Mouse (Mus musculus) myocyte (in vitro differentiated cells): Measurements from ENCODE around the gene Kpnb1. TPM values are rescaled to one million over a fixed set of nuclear protein-coding genes. Genes with fewer than 3 reads are reported as not detected.

Experiments used
- H3K27me3 ChIP-seq: one replicate; pipeline ENCODE4 v1.6.1; 2011; ENCODE audit not compliant: control insufficient read depth, insufficient read depth, insufficient read length
- H3K36me3 ChIP-seq: one replicate; pipeline ENCODE4 v1.6.1; 2011; ENCODE audit not compliant: control insufficient read depth, insufficient read depth
- H3K4me2 ChIP-seq: one replicate; pipeline ENCODE4 v1.6.1; 2011; ENCODE audit warnings: low read depth, control low read depth
- H3K4me3 ChIP-seq: one replicate; pipeline ENCODE4 v1.5.1; 2011; ENCODE audit warnings: mild to moderate bottlenecking, control low read depth, moderate library complexity
- H3K79me2 ChIP-seq: one replicate; pipeline ENCODE4 v1.6.1; 2011; ENCODE audit not compliant: control insufficient read depth, insufficient read depth
- H3ac ChIP-seq: one replicate; pipeline ENCODE4 v1.6.1; 2011; ENCODE audit not compliant: control insufficient read depth, insufficient read length
- CEBPB ChIP-seq: IDR thresholded peaks from 2 replicates; pipeline ENCODE4 v1.6.1; 2011; ENCODE audit warnings: mild to moderate bottlenecking, moderate library complexity; ENCODE audit not compliant: poor library complexity, insufficient read depth, severe bottlenecking
- E2F4 ChIP-seq: IDR thresholded peaks from one replicate; pipeline ENCODE4 v1.6.1; 2011; ENCODE audit warnings: mild to moderate bottlenecking, control low read depth, moderate library complexity; ENCODE audit not compliant: insufficient read depth
- MAX ChIP-seq: IDR thresholded peaks from one replicate; pipeline ENCODE4 v1.6.1; 2011; ENCODE audit warnings: low read depth, mild to moderate bottlenecking, control low read depth
- MYOD1 ChIP-seq, 3 experiments: IDR thresholded peaks; one replicate each; pipeline ENCODE4 v1.6.1; 2011; ENCODE audit warnings: control low read depth in 2 of 3, low read depth in 2 of 3, mild to moderate bottlenecking in 2 of 3, moderate library complexity in 1 of 3; ENCODE audit not compliant: insufficient read length in 2 of 3, control insufficient read depth in 1 of 3
- MYOG ChIP-seq, 3 experiments: IDR thresholded peaks; one replicate each; pipeline ENCODE4 v1.6.1; 2011; ENCODE audit warnings: control low read depth in 2 of 3, low read depth in 2 of 3, mild to moderate bottlenecking in 2 of 3; ENCODE audit not compliant: insufficient read length in 2 of 3, control insufficient read depth in 1 of 3, insufficient read depth in 1 of 3
- POLR2A ChIP-seq: IDR thresholded peaks from one replicate; pipeline ENCODE4 v1.6.1; 2011; ENCODE audit warnings: low read depth, mild to moderate bottlenecking, control low read depth, moderate library complexity; ENCODE audit not compliant: insufficient read length
- POLR2AphosphoS2 ChIP-seq: IDR thresholded peaks from one replicate; pipeline ENCODE4 v1.6.1; 2011; ENCODE audit warnings: low read depth, control low read depth; ENCODE audit not compliant: insufficient read length
- REST ChIP-seq: IDR thresholded peaks from one replicate; pipeline ENCODE4 v1.6.1; 2011; ENCODE audit warnings: mild to moderate bottlenecking, control low read depth, moderate library complexity; ENCODE audit not compliant: insufficient read depth, insufficient read length
- TCF12 ChIP-seq: IDR thresholded peaks from one replicate; pipeline ENCODE4 v1.6.1; 2011; ENCODE audit warnings: mild to moderate bottlenecking, control low read depth; ENCODE audit not compliant: poor library complexity, insufficient read depth, severe bottlenecking
- TCF3 ChIP-seq: IDR thresholded peaks from one replicate; pipeline ENCODE4 v1.6.1; 2011; ENCODE audit warnings: low read depth, control low read depth; ENCODE audit not compliant: insufficient read length
- USF1 ChIP-seq: IDR thresholded peaks from one replicate; pipeline ENCODE4 v1.6.1; 2011; ENCODE audit warnings: low read depth, mild to moderate bottlenecking, control low read depth, moderate library complexity
- polyA plus RNA-seq: library from polyadenylated mRNA; unstranded; fragments of >200 nt; fragmentation: generic; extraction: Trizol; gene quantifications from one replicate; pipeline ENCODE4 v1.2.1, GENCODE M21; 2012; ENCODE audit warnings: missing spikeins

Kpnb1 gene
- polyA plus RNA-seq, 1 experiment = 103 TPM

GRCm38 (mm10) chr11:97120641-97121040 lies 67.0 kb downstream of the Kpnb1 start:
- H3K36me3 ChIP-seq = no peaks in the 10 kb centered on the region
- peaks cover 36% of the 10 kb centered on the region for H3K27me3 ChIP-seq
- no peak overlapping the region for H3ac ChIP-seq
- H3K4me3 ChIP-seq = no peak overlapping the region
- TF ChIP-seq MYOD1 (IDR thresholded peaks at IDR 0.05; ENCODE audit: control insufficient read depth in 1 of 3, insufficient read length in 2 of 3, low read depth in 2 of 3) = no peak
- no peaks in the 10 kb centered on the region for H3K79me2 ChIP-seq
- no peak overlapping the region for H3K4me2 ChIP-seq

- Histone ChIP-seq H3K79me2 (no peaks in the 10 kb centered on the region), H3K27me3 (peaks cover 38% of the 10 kb centered on the region)
- peak in 2 of 3 experiments; percentile 66 to 93 for TF ChIP-seq MYOD1 (IDR thresholded peaks at IDR 0.05; ENCODE audit: control insufficient read depth in 1 of 3, insufficient read length in 2 of 3, low read depth in 2 of 3)
- no peak for TF ChIP-seq MAX
- TF ChIP-seq TCF3 = peak; percentile 24
- peak; percentile 11 for TF ChIP-seq REST
- TF ChIP-seq MYOG (IDR thresholded peaks at IDR 0.05; ENCODE audit: control insufficient read depth in 1 of 3, insufficient read depth in 1 of 3, insufficient read length in 2 of 3, low read depth in 2 of 3) = peak; percentile 18 to 95 (median 83)
- no peak for TF ChIP-seq POLR2AphosphoS2
Measured at GRCm38 (mm10) chr11:97120221-97120620, 67.5 kb downstream of the Kpnb1 start.

GRCm38 (mm10) chr11:97115797-97116196 lies 71.9 kb downstream of the Kpnb1 start:
- Histone ChIP-seq H3K4me3 (no peak overlapping the region), H3K4me2 (no peak overlapping the region), H3K27me3 (peaks cover 57% of the 10 kb centered on the region), H3ac (no peak overlapping the region), H3K36me3 (no peaks in the 10 kb centered on the region), H3K79me2 (no peaks in the 10 kb centered on the region)
- TF ChIP-seq REST = no peak
- TF ChIP-seq CEBPB = no peak
- TF ChIP-seq MAX = no peak
- no peak for TF ChIP-seq TCF12
- TF ChIP-seq POLR2A = no peak
- no peak for TF ChIP-seq MYOD1 (IDR thresholded peaks at IDR 0.05; ENCODE audit: control insufficient read depth in 1 of 3, insufficient read length in 2 of 3, low read depth in 2 of 3)
- no peak for TF ChIP-seq E2F4
- no peak for TF ChIP-seq MYOG (IDR thresholded peaks at IDR 0.05; ENCODE audit: control insufficient read depth in 1 of 3, insufficient read depth in 1 of 3, insufficient read length in 2 of 3, low read depth in 2 of 3)

More at GRCm38 (mm10) chr11:97120221-97120620, 67.5 kb downstream of the Kpnb1 start:
- H3K36me3 ChIP-seq = no peaks in the 10 kb centered on the region
- H3ac ChIP-seq = no peak overlapping the region
- no peak overlapping the region for H3K4me2 ChIP-seq
- no peak overlapping the region for H3K4me3 ChIP-seq

- TF ChIP-seq MYOD1 (IDR thresholded peaks at IDR 0.05; ENCODE audit: control insufficient read depth in 1 of 3, insufficient read length in 2 of 3, low read depth in 2 of 3) = peak in 2 of 3 experiments; percentile 16 to 29
- TF ChIP-seq REST = no peak
- Histone ChIP-seq H3K4me3 (no peak within 1 kb of the TSS), H3K4me2 (no peak within 1 kb of the TSS), H3ac (no peak within 1 kb of the TSS), H3K27me3 (peaks cover 59% of the 10 kb centered on the region), H3K36me3 (no peaks in the 10 kb centered on the region), H3K79me2 (no peaks in the 10 kb centered on the region)
Measured at GRCm38 (mm10) chr11:97114671-97115601, 72.7 kb downstream of the Kpnb1 start, which contains the start of gene Tbx21. Tbx21 (minus strand) TSS chr11:97115331.

GRCm38 (mm10) chr11:97112519-97113125 lies 75.1 kb downstream of the Kpnb1 start:
- H3K36me3 ChIP-seq = no peaks in the 10 kb centered on the region
- H3ac ChIP-seq = no peak overlapping the region
- H3K4me3 ChIP-seq = no peak overlapping the region
- no peak overlapping the region for H3K4me2 ChIP-seq
- peaks cover 54% of the 10 kb centered on the region for H3K27me3 ChIP-seq
- no peaks in the 10 kb centered on the region for H3K79me2 ChIP-seq
- TF ChIP-seq TCF3 (no peak), MYOG (IDR thresholded peaks at IDR 0.05; ENCODE audit: control insufficient read depth in 1 of 3, insufficient read depth in 1 of 3, insufficient read length in 2 of 3, low read depth in 2 of 3) (no peak), POLR2A (no peak), POLR2AphosphoS2 (no peak), USF1 (no peak), MYOD1 (IDR thresholded peaks at IDR 0.05; ENCODE audit: control insufficient read depth in 1 of 3, insufficient read length in 2 of 3, low read depth in 2 of 3) (no peak), MAX (no peak), REST (no peak)

Other genes starting within 250 kb of the Kpnb1 start
- gene Pnpo, start 243.9 kb downstream of the Kpnb1 start, polyA plus RNA-seq = 7.5 TPM
- gene Sp2, start 204.9 kb downstream of the Kpnb1 start, polyA plus RNA-seq = 11.5 TPM
- 6.0 TPM for gene Sp6, start 174.5 kb downstream of the Kpnb1 start, polyA plus RNA-seq
- 22.4 TPM for gene Scrn2, start 157.9 kb downstream of the Kpnb1 start, polyA plus RNA-seq
- 1.4 TPM for gene Lrrc46, start 146.5 kb downstream of the Kpnb1 start, polyA plus RNA-seq
- gene Mrpl10, start 146.3 kb downstream of the Kpnb1 start, polyA plus RNA-seq = 66.0 TPM
- gene Osbpl7, start 137.3 kb downstream of the Kpnb1 start, polyA plus RNA-seq = 1.4 TPM
- gene Tbx21, start 72.5 kb downstream of the Kpnb1 start, polyA plus RNA-seq = not detected
- 0.22 TPM for gene Tbkbp1, start 36.4 kb downstream of the Kpnb1 start, polyA plus RNA-seq
- 45.6 TPM for gene Npepps, start 92.8 kb upstream of the Kpnb1 start, polyA plus RNA-seq
- 36.3 TPM for gene Mrpl45, start 127.8 kb upstream of the Kpnb1 start, polyA plus RNA-seq
- gene Gpr179, start 164.2 kb upstream of the Kpnb1 start, polyA plus RNA-seq = 0.08 TPM
- 19.8 TPM for gene Socs7, start 174.7 kb upstream of the Kpnb1 start, polyA plus RNA-seq
- 41.9 TPM for gene Arhgap23, start 227.7 kb upstream of the Kpnb1 start, polyA plus RNA-seq